Mouse (Mus musculus) layer of hippocampus, postnatal 25 days (tissue): ENCODE measurements around the gene Pax8. TPM values are rescaled to one million over a fixed set of nuclear protein-coding genes. Genes with fewer than 3 reads are reported as not detected.

Experiments
- DNase-seq, 2 experiments: peaks; one replicate each; pipeline ENCODE4 v3.0.0; 2022; ENCODE audit warnings: mixed read lengths in 2 of 2, low spot score in 1 of 2; ENCODE audit errors: extremely low spot score in 1 of 2
- total RNA-seq, 2 experiments: library from RNA; stranded (reverse); gene quantifications; 2 replicates each; pipeline ENCODE4 v1.2.3; 2021

Pax8 gene
- total RNA-seq, 2 experiments from 2014 or later: not detected

GRCm38 (mm10) chr2:24468430-24468829 lies 7.0 kb downstream of the Pax8 start:
- DNase-seq: no peak

GRCm38 (mm10) chr2:24467156-24467555 lies 8.2 kb downstream of the Pax8 start:
- no peak for DNase-seq

- DNase-seq: no peak
Measured at GRCm38 (mm10) chr2:24460808-24461127, 14.6 kb downstream of the Pax8 start.

GRCm38 (mm10) chr2:24460112-24460807 lies 15.1 kb downstream of the Pax8 start:
- DNase-seq: no peak

- no peak for DNase-seq
Measured at GRCm38 (mm10) chr2:24456841-24457240, 18.6 kb downstream of the Pax8 start.

- no peak for DNase-seq
Measured at GRCm38 (mm10) chr2:24455057-24455855, 20.1 kb downstream of the Pax8 start.

GRCm38 (mm10) chr2:24454429-24455011 lies 20.9 kb downstream of the Pax8 start:
- no peak for DNase-seq

- DNase-seq: no peak
Measured at GRCm38 (mm10) chr2:24453206-24453605, 22.2 kb downstream of the Pax8 start.

GRCm38 (mm10) chr2:24449111-24449510 lies 26.3 kb downstream of the Pax8 start:
- no peak for DNase-seq

- no peak for DNase-seq
Measured at GRCm38 (mm10) chr2:24443256-24443790, 32.1 kb downstream of the Pax8 start.

- no peak for DNase-seq
Measured at GRCm38 (mm10) chr2:24442303-24442925, 33.0 kb downstream of the Pax8 start.

- no peak for DNase-seq
Measured at GRCm38 (mm10) chr2:24441899-24442298, 33.5 kb downstream of the Pax8 start.

- DNase-seq: no peak
Measured at GRCm38 (mm10) chr2:24440056-24440455, 35.3 kb downstream of the Pax8 start.

- no peak for DNase-seq
Measured at GRCm38 (mm10) chr2:24435699-24436098, 39.7 kb downstream of the Pax8 start.

GRCm38 (mm10) chr2:24434670-24435069 lies 40.7 kb downstream of the Pax8 start:
- no peak for DNase-seq

GRCm38 (mm10) chr2:24429806-24430205 lies 45.6 kb downstream of the Pax8 start:
- no peak for DNase-seq

- no peak for DNase-seq
Measured at GRCm38 (mm10) chr2:24427866-24428675, 47.3 kb downstream of the Pax8 start.

- no peak for DNase-seq
Measured at GRCm38 (mm10) chr2:24425630-24426029, 49.8 kb downstream of the Pax8 start.

GRCm38 (mm10) chr2:24422815-24423214 lies 52.6 kb downstream of the Pax8 start:
- DNase-seq: no peak

- no peak for DNase-seq
Measured at GRCm38 (mm10) chr2:24421211-24421863, 54.1 kb downstream of the Pax8 start.
